Mouse (Mus musculus) lung, postnatal 0 days (tissue): Measurements from ENCODE around the gene Myo1b.
"Not testable (repeated sequence)": the region's sequence is repeated elsewhere in the genome, so short reads cannot be mapped to it uniquely, and the experiment has no call there.

ENCODE experiments used
- CTCF ChIP-seq: IDR thresholded peaks from 2 replicates; pipeline ENCODE4 v1.5.1; 2016; ENCODE audit warnings: antibody characterized with exemption, mild to moderate bottlenecking
- EP300 ChIP-seq: IDR thresholded peaks from 2 replicates; pipeline ENCODE4 v1.6.1; 2016; ENCODE audit warnings: antibody characterized with exemption, mild to moderate bottlenecking, control low read depth

DNA sequence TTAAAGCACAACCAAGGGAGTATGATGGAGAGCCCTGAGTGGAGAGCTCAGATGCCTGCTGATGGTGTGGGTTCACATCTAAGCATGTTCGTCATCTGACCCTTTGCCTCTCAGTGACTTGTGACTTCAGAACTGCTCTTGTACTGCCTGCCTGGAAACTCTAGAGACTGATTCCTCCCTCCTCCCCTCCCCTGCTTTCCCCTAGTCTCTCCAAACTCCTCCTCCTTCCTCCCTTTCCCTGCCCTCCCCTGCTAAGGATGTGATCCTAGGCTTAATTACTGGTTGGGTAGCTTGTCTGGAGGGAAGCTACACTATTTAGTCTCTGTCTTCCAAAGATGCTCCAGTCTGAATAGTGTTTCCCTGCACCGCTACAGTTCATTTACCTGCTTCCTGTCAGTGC is 44.6 kb downstream of the Myo1b start:
- TF ChIP-seq CTCF, EP300: not testable (repeated sequence)
